Mouse (Mus musculus) MEL (cell line): Measurements from ENCODE around the gene Gm29133.

Source experiments
- CTCF ChIP-seq, 3 experiments: IDR thresholded peaks in 2 of 3; conservative IDR thresholded peaks in 1 of 3; 2 replicates each; pipeline ENCODE4 v1.5.1; 2011 to 2012; ENCODE audit warnings: low read length in 3 of 3, low read depth in 2 of 3, mild to moderate bottlenecking in 2 of 3, improper control_type of control experiment in 1 of 3, inconsistent platforms in 1 of 3, mixed read lengths in 1 of 3, moderate library complexity in 1 of 3; ENCODE audit not compliant: control insufficient read depth in 1 of 3, insufficient read depth in 1 of 3, poor library complexity in 1 of 3, severe bottlenecking in 1 of 3
- GABPA ChIP-seq: IDR thresholded peaks from 2 replicates; pipeline ENCODE4 v1.6.1; 2012; ENCODE audit warnings: low read depth, mild to moderate bottlenecking, inconsistent platforms, low read length, improper control_type of control experiment, moderate library complexity

- TF ChIP-seq GABPA = no peak
- TF ChIP-seq CTCF (IDR thresholded peaks at IDR 0.05 in 2 of 3, conservative IDR thresholded peaks at IDR 0.05 in 1 of 3; ENCODE audit: control insufficient read depth in 1 of 3, insufficient read depth in 1 of 3, low read depth in 2 of 3, low read length in 3 of 3, poor library complexity in 1 of 3, severe bottlenecking in 1 of 3) = no peak
These were observed 75.9 kb downstream of the Gm29133 start for GRCm38 (mm10) chr3:75823934-75824333.
